Mouse (Mus musculus) neural tube, embryonic 14.5 days (tissue): ENCODE results near the gene Scap. TPM values are rescaled to one million over a fixed set of nuclear protein-coding genes. Genes with fewer than 3 reads are reported as not detected.

ENCODE experiments used
- ATAC-seq: fragments of 200-750 bp; cut with Nextera tagmentation; 2 replicates; pipeline ENCODE4 v1.8.0; 2017; ENCODE audit warnings: low read depth, mild to moderate bottlenecking, moderate TSS enrichment, moderate library complexity
- H3K27ac ChIP-seq: fragments of 300-500 bp; sonication (generic); 2 replicates; pipeline ENCODE4 v1.5.1; 2014; ENCODE audit warnings: low read depth, mild to moderate bottlenecking, control low read depth, low read length, moderate library complexity, mixed read lengths
- H3K27me3 ChIP-seq: fragments of 300-500 bp; sonication (generic); 2 replicates; pipeline ENCODE4 v1.6.1; 2014; ENCODE audit warnings: low read length; ENCODE audit not compliant: control insufficient read depth, insufficient read depth
- H3K36me3 ChIP-seq: fragments of 300-500 bp; sonication (generic); 2 replicates; pipeline ENCODE4 v1.6.1; 2014; ENCODE audit warnings: low read length, mixed read lengths; ENCODE audit not compliant: control insufficient read depth, insufficient read depth
- H3K4me1 ChIP-seq: fragments of 300-500 bp; sonication (generic); 2 replicates; pipeline ENCODE4 v1.6.1; 2014; ENCODE audit warnings: low read length; ENCODE audit not compliant: control insufficient read depth, insufficient read depth
- H3K4me2 ChIP-seq: fragments of 300-500 bp; sonication (generic); 2 replicates; pipeline ENCODE4 v1.6.1; 2014; ENCODE audit warnings: mild to moderate bottlenecking, low read depth, low read length, control low read depth
- H3K4me3 ChIP-seq: fragments of 300-500 bp; sonication (generic); 2 replicates; pipeline ENCODE4 v1.5.1; 2014; ENCODE audit warnings: low read depth, low read length, control low read depth, mixed read lengths
- H3K9ac ChIP-seq: fragments of 300-500 bp; sonication (generic); replicated peaks from 2 replicates; pipeline ENCODE4 v1.6.1; 2014; ENCODE audit warnings: low read depth, mild to moderate bottlenecking, control low read depth, low read length, mixed read lengths
- H3K9me3 ChIP-seq: fragments of 300-500 bp; sonication (generic); 2 replicates; pipeline ENCODE4 v1.6.1; 2016; ENCODE audit warnings: low read length; ENCODE audit not compliant: control insufficient read depth
- WGBS: fragments of 180-500 bp; shearing (Covaris S2); extraction: QIAGEN DNeasy Blood & Tissue Kit; methylation state at CpG from one replicate; pipeline ENCODE4 v1.1.7; 2014; 5-methylcytosine and 5-hydroxymethylcytosine counted together
- polyA plus RNA-seq: library from polyadenylated mRNA; unstranded; fragments of >200 nt; fragmentation: Nextera tagmentation; extraction: Ambion mirVana; gene quantifications from 2 replicates; pipeline ENCODE4 v1.2.1, GENCODE M21; 2014

Scap gene
- polyA plus RNA-seq: 49.0 and 49.8 TPM in 2 replicates

- no peaks in the 10 kb centered on the region for H3K27me3 ChIP-seq
- H3K4me1 ChIP-seq: peaks cover 8% of the 10 kb centered on the region
- peak; percentile 86 for ATAC-seq
- peak within 1 kb of the TSS; percentile 86 for H3K4me2 ChIP-seq
- peak within 1 kb of the TSS; percentile 72 for H3K9ac ChIP-seq
- H3K36me3 ChIP-seq: no peaks in the 10 kb centered on the region
- WGBS: 2% methylated on average over 34 of the region's 78 CpGs
- H3K4me3 ChIP-seq: peak within 1 kb of the TSS; percentile 67
- H3K27ac ChIP-seq: 0 out of 2 replicates have a peak within 1 kb of the TSS, but pooled peaks have one; percentile 18
- no peaks in the 10 kb centered on the region for H3K9me3 ChIP-seq
These were observed at the start of gene Scap for GRCm38 (mm10) chr9:110333135-110333895. Scap (plus strand) TSS chr9:110333288.

- 0 out of 2 replicates have a peak, but pooled peaks cover 4% of the 10 kb centered on the region for H3K4me1 ChIP-seq
- no peak overlapping the region for H3K4me3 ChIP-seq
- H3K4me2 ChIP-seq: no peak overlapping the region
- no peaks in the 10 kb centered on the region for H3K27me3 ChIP-seq
- no peak overlapping the region for H3K9ac ChIP-seq
- ATAC-seq: no peak
- no peaks in the 10 kb centered on the region for H3K36me3 ChIP-seq
- no peak overlapping the region for H3K27ac ChIP-seq
- 94% methylated on average over 8 of the region's 10 CpGs for WGBS
- H3K9me3 ChIP-seq: no peaks in the 10 kb centered on the region
These were observed 48.9 kb upstream of the Scap start for GRCm38 (mm10) chr9:110284075-110284697.

GRCm38 (mm10) chr9:110287321-110287924 is 45.7 kb upstream of the Scap start:
- ATAC-seq: no peak; the same call in 1 of the 2 replicates
- H3K4me1 ChIP-seq: 0 out of 2 replicates have a peak, but pooled peaks cover 4% of the 10 kb centered on the region
- no peak overlapping the region for H3K4me3 ChIP-seq
- 67% methylated on average over 7 of the region's 7 CpGs for WGBS
- no peak overlapping the region for H3K4me2 ChIP-seq
- no peak overlapping the region for H3K27ac ChIP-seq
- H3K27me3 ChIP-seq: no peaks in the 10 kb centered on the region
- H3K9me3 ChIP-seq: no peaks in the 10 kb centered on the region
- no peaks in the 10 kb centered on the region for H3K36me3 ChIP-seq
- H3K9ac ChIP-seq: no peak overlapping the region

GRCm38 (mm10) chr9:110293254-110293718 is 39.8 kb upstream of the Scap start:
- no peak overlapping the region for H3K27ac ChIP-seq
- no peak overlapping the region for H3K4me3 ChIP-seq
- no peaks in the 10 kb centered on the region for H3K4me1 ChIP-seq
- H3K9ac ChIP-seq: no peak overlapping the region
- H3K4me2 ChIP-seq: no peak overlapping the region
- ATAC-seq: no peak
- H3K9me3 ChIP-seq: no peaks in the 10 kb centered on the region
- 51% methylated on average over 12 of the region's 12 CpGs for WGBS
- no peaks in the 10 kb centered on the region for H3K36me3 ChIP-seq
- no peaks in the 10 kb centered on the region for H3K27me3 ChIP-seq

- Histone ChIP-seq H3K4me3 (no peak overlapping the region), H3K27ac (no peak overlapping the region), H3K4me1 (no peaks in the 10 kb centered on the region), H3K27me3 (no peaks in the 10 kb centered on the region), H3K36me3 (no peaks in the 10 kb centered on the region), H3K4me2 (no peak overlapping the region), H3K9me3 (no peaks in the 10 kb centered on the region), H3K9ac (no peak overlapping the region)
- no peak for ATAC-seq
- WGBS: 87% methylated on average over 13 of the region's 13 CpGs
These were observed 39.1 kb upstream of the Scap start for GRCm38 (mm10) chr9:110293873-110294415.

- Histone ChIP-seq H3K27ac (no peak overlapping the region), H3K4me1 (no peaks in the 10 kb centered on the region), H3K27me3 (no peaks in the 10 kb centered on the region), H3K4me3 (no peak overlapping the region), H3K4me2 (no peak overlapping the region), H3K36me3 (no peaks in the 10 kb centered on the region), H3K9me3 (no peaks in the 10 kb centered on the region), H3K9ac (no peak overlapping the region)
- no peak for ATAC-seq
- WGBS: 54% methylated on average over 3 of the region's 3 CpGs
These were observed 38.3 kb upstream of the Scap start for GRCm38 (mm10) chr9:110294786-110295185.

- WGBS: 4% methylated on average over 5 of the region's 5 CpGs
- H3K4me2 ChIP-seq: no peak overlapping the region
- no peaks in the 10 kb centered on the region for H3K4me1 ChIP-seq
- ATAC-seq: peak; percentile 80
- H3K9me3 ChIP-seq: no peaks in the 10 kb centered on the region
- no peaks in the 10 kb centered on the region for H3K36me3 ChIP-seq
- no peak overlapping the region for H3K9ac ChIP-seq
- no peak overlapping the region; the same call in 1 of the 2 replicates for H3K27ac ChIP-seq
- H3K4me3 ChIP-seq: no peak overlapping the region
- no peaks in the 10 kb centered on the region for H3K27me3 ChIP-seq
These were observed 36.0 kb upstream of the Scap start for GRCm38 (mm10) chr9:110296867-110297627.

GRCm38 (mm10) chr9:110304516-110304915 is 28.6 kb upstream of the Scap start:
- peak overlapping the region; percentile 80 for H3K9ac ChIP-seq
- ATAC-seq: peak; percentile 42; the same call in 1 of the 2 replicates

More at GRCm38 (mm10) chr9:110304516-110304915, 28.6 kb upstream of the Scap start:
- H3K9me3 ChIP-seq: no peaks in the 10 kb centered on the region
- H3K27ac ChIP-seq: peak overlapping the region; percentile 94
- H3K4me2 ChIP-seq: peak overlapping the region; percentile 52
- no peaks in the 10 kb centered on the region for H3K36me3 ChIP-seq
- 1% methylated on average over 4 of the region's 4 CpGs for WGBS
- H3K4me1 ChIP-seq: peaks cover 6% of the 10 kb centered on the region; the same call in 1 of the 2 replicates
- peak overlapping the region; percentile 55 for H3K4me3 ChIP-seq
- no peaks in the 10 kb centered on the region for H3K27me3 ChIP-seq
